ENCODE assay signal across 8 mouse cellular contexts in genomic region chr11:82613503-82613902, GRCm38 (mm10).
A peak's percentile ranks its signal among the peaks of the same experiment; 100 is the strongest.
DNase-seq lines count a peak whose midpoint lies in the region; ATAC-seq and TF ChIP-seq lines count a peak whose summit lies in the region.

No protein-coding gene starts in this region.

- ATAC-seq in lung, embryonic 14.5 days (ENCODE audit: insufficient read depth) = no peak
- ATAC-seq in erythroblast, adult 5-6 weeks (replicated peaks; ENCODE audit: low FRiP score, poor library complexity, severe bottlenecking) = no peak

- H3K4me2 ChIP-seq in lung, embryonic 14.5 days = no peak overlapping the region

- H3K4me1 ChIP-seq in cortical plate, adult 2 months (ENCODE audit: control insufficient read depth, insufficient read depth, low read length) = no peaks in the 10 kb centered on the region
- H3K4me1 ChIP-seq in lung, embryonic 14.5 days (ENCODE audit: insufficient read depth) = no peaks in the 10 kb centered on the region

- H3K36me3 ChIP-seq in lung, embryonic 14.5 days (ENCODE audit: insufficient read depth) = no peaks in the 10 kb centered on the region

- H3K4me3 ChIP-seq in cortical plate, adult 2 months (ENCODE audit: insufficient read depth, low read length) = no peak overlapping the region
- no peak overlapping the region for H3K4me3 ChIP-seq in lung, embryonic 14.5 days (ENCODE audit: low read depth, low read length)

- no peaks in the 10 kb centered on the region for H3K9me3 ChIP-seq in lung, embryonic 14.5 days (ENCODE audit: low read depth, low read length)

- H3K9ac ChIP-seq in lung, embryonic 14.5 days = no peak overlapping the region

- TF ChIP-seq CTCF in cortical plate, adult 2 months (IDR thresholded peaks at IDR 0.05; ENCODE audit: extremely low read depth, insufficient read depth, low read length) = peak; percentile 84
- TF ChIP-seq CTCF in lung, embryonic 14.5 days (IDR thresholded peaks at IDR 0.05; ENCODE audit: low read depth) = peak; percentile 80

- peak; percentile 64 to 78 for DNase-seq in left cerebral cortex, adult 18-20 months (ENCODE audit: low spot score in 2 of 2)
- no peak for DNase-seq in left cerebral cortex, adult 11 months (ENCODE audit: low spot score)
- peak; percentile 71 for DNase-seq in ZHBTc4 (ENCODE audit: low read depth, low spot score)
- DNase-seq in kidney, adult 9 months = peak; percentile 73
- DNase-seq in lung, embryonic 14.5 days = peak; percentile 75
- peak; percentile 19 for DNase-seq in skeletal muscle tissue, adult 2 months (ENCODE audit: low read depth, low spot score)

- no peaks in the 10 kb centered on the region for H3K27me3 ChIP-seq in lung, embryonic 14.5 days (ENCODE audit: insufficient read depth, low read length)

- WGBS in lung, embryonic 14.5 days = 22% methylated on average over 6 of the region's 6 CpGs

- no peak for TF ChIP-seq POLR2A in cortical plate, adult 2 months (IDR thresholded peaks at IDR 0.05; ENCODE audit: extremely low read depth, insufficient read depth, low read length)

- no peak overlapping the region for H3K27ac ChIP-seq in cortical plate, adult 2 months (ENCODE audit: insufficient read depth, low read length)
- H3K27ac ChIP-seq in lung, embryonic 14.5 days (ENCODE audit: low read depth) = no peak overlapping the region
